Mouse (Mus musculus): ENCODE measurements around the gene Zzz3. TPM values are rescaled to one million over a fixed set of nuclear protein-coding genes. Genes with fewer than 3 reads are reported as not detected.

Gene Zzz3
- polyA plus RNA-seq, 1 experiment from 2014 or later: 34.5 TPM

- no peaks in the 10 kb centered on the region for H3K9me3 ChIP-seq (ENCODE audit: control insufficient read depth, low read length)
- no peaks in the 10 kb centered on the region for H3K27me3 ChIP-seq (ENCODE audit: control insufficient read depth, insufficient read depth, low read length)
- WGBS: 6% methylated on average over 23 of the region's 23 CpGs
- peak; percentile 70 for ATAC-seq (ENCODE audit: insufficient number of reproducible peaks, insufficient read depth, low FRiP score, low read depth)
- H3K4me3 ChIP-seq (ENCODE audit: control insufficient read depth in 1 of 2, insufficient read depth in 1 of 2, low read depth in 1 of 2, low read length in 2 of 2): peak overlapping the region; percentile 46 to 57
- peak overlapping the region; percentile 87 for H3K4me2 ChIP-seq (ENCODE audit: low read length)
- peak overlapping the region; percentile 72 for H3K9ac ChIP-seq (ENCODE audit: low read length)
- peaks cover 9 to 10% of the 10 kb centered on the region in 2 experiments for H3K4me1 ChIP-seq (ENCODE audit: control insufficient read depth in 2 of 2, insufficient read depth in 2 of 2, low read length in 2 of 2)
- H3K36me3 ChIP-seq (ENCODE audit: control insufficient read depth, insufficient read depth, low read length): no peaks in the 10 kb centered on the region
- H3K27ac ChIP-seq (replicated peaks in 1 of 2; ENCODE audit: control insufficient read depth in 1 of 2, insufficient read depth in 1 of 2, low read depth in 2 of 2, low read length in 2 of 2): peak overlapping the region; percentile 50 to 68
Observed at GRCm38 (mm10) chr3:152477796-152478527, 82.7 kb downstream of the Zzz3 start.

DNA sequence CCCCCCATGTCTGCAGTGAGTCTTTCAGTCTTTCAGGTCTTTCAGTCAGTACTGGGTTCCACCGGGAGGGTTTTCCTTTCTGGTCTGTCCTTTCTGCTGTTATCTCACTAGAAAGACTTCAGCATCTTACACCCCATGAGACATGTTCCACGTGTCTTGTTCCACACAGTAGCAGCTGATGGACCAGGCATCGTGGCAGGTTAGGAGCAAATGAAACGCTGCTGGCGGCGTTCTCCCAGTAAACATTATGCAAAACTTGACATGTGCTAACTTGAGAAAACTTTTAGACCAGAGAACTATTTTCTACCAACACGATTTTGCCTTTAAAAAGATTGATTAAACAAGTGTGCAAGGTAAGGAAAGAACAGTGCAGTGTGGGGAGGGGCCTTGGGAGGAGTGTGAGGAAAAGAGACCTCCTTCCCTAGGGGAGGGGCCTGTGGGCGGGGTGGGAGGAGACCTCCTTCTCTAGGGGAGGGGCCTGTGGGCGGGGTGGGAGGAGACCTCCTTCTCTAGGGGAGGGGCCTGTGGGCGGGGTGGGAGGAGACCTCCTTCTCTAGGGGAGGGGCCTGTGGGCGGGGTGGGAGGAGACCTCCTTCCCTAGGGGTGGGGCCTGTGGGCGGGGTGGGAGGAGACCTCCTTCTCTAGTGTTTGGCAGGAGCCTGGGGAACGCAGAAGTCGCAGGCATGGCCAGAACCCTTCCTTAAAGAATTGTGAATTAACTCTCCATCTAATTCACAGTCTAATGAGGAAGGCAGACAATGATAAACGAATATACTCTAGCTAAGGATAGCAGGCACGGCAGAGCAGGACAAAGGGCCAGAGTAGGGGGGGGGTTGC lies 83.5 kb downstream of the Zzz3 start:
- ATAC-seq (ENCODE audit: insufficient number of reproducible peaks, insufficient read depth, low FRiP score, low read depth): peak; percentile 70
- H3K9ac ChIP-seq (ENCODE audit: low read length): peak overlapping the region; percentile 72
- peak overlapping the region; percentile 87 for H3K4me2 ChIP-seq (ENCODE audit: low read length)
- no peaks in the 10 kb centered on the region for H3K9me3 ChIP-seq (ENCODE audit: control insufficient read depth, low read length)
- H3K36me3 ChIP-seq (ENCODE audit: control insufficient read depth, insufficient read depth, low read length): no peaks in the 10 kb centered on the region
- peak overlapping the region; percentile 46 to 57 for H3K4me3 ChIP-seq (ENCODE audit: control insufficient read depth in 1 of 2, insufficient read depth in 1 of 2, low read depth in 1 of 2, low read length in 2 of 2)
- H3K27me3 ChIP-seq (ENCODE audit: control insufficient read depth, insufficient read depth, low read length): no peaks in the 10 kb centered on the region
- 4% methylated on average over 14 of the region's 16 CpGs for WGBS
- H3K27ac ChIP-seq (replicated peaks in 1 of 2; ENCODE audit: control insufficient read depth in 1 of 2, insufficient read depth in 1 of 2, low read depth in 2 of 2, low read length in 2 of 2): peak overlapping the region in 1 of 2 experiments; percentile 68; a peak in 1 of 4 replicates
- H3K4me1 ChIP-seq (ENCODE audit: control insufficient read depth in 2 of 2, insufficient read depth in 2 of 2, low read length in 2 of 2): peaks cover 10% of the 10 kb centered on the region in 2 experiments

GRCm38 (mm10) chr3:152480336-152480735 lies 85.1 kb downstream of the Zzz3 start:
- Histone ChIP-seq H3K4me3 (ENCODE audit: control insufficient read depth in 1 of 2, insufficient read depth in 1 of 2, low read depth in 1 of 2, low read length in 2 of 2) (no peak overlapping the region), H3K9ac (ENCODE audit: low read length) (no peak overlapping the region), H3K27ac (replicated peaks in 1 of 2; ENCODE audit: control insufficient read depth in 1 of 2, insufficient read depth in 1 of 2, low read depth in 2 of 2, low read length in 2 of 2) (no peak overlapping the region), H3K4me1 (ENCODE audit: control insufficient read depth in 2 of 2, insufficient read depth in 2 of 2, low read length in 2 of 2) (peaks cover 13% of the 10 kb centered on the region in 2 experiments), H3K4me2 (ENCODE audit: low read length) (no peak overlapping the region), H3K9me3 (ENCODE audit: control insufficient read depth, low read length) (no peaks in the 10 kb centered on the region), H3K27me3 (ENCODE audit: control insufficient read depth, insufficient read depth, low read length) (no peaks in the 10 kb centered on the region), H3K36me3 (ENCODE audit: control insufficient read depth, insufficient read depth, low read length) (no peaks in the 10 kb centered on the region)
- no peak for ATAC-seq (ENCODE audit: insufficient number of reproducible peaks, insufficient read depth, low FRiP score, low read depth)
- 94% methylated on average over 6 of the region's 6 CpGs for WGBS

GRCm38 (mm10) chr3:152482182-152482581 lies 86.9 kb downstream of the Zzz3 start:
- no peak for ATAC-seq (ENCODE audit: insufficient number of reproducible peaks, insufficient read depth, low FRiP score, low read depth)

DNA sequence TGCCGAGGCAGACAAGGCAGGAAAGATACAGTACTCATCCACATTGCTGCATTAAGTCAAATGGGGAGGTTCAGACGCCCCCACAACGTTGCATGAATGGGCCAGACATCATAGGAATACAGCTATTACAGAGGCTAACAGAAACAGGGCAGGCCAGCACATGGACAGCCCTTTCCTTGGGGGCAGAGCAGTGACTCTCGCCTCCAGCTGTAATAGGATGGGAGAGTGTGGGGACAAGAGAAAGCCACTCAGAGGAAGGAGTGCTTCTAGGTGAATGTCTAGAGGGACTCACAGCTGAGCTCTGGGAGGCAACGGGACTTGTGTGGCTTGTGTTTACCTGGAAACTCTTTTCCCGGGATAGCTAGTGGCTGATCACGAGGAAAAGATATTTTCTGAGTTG lies 88.5 kb downstream of the Zzz3 start:
- Histone ChIP-seq H3K4me1 (ENCODE audit: control insufficient read depth in 2 of 2, insufficient read depth in 2 of 2, low read length in 2 of 2) (peaks cover 14 to 19% of the 10 kb centered on the region in 2 experiments), H3K9me3 (ENCODE audit: control insufficient read depth, low read length) (no peaks in the 10 kb centered on the region), H3K9ac (ENCODE audit: low read length) (no peak overlapping the region), H3K4me2 (ENCODE audit: low read length) (no peak overlapping the region), H3K36me3 (ENCODE audit: control insufficient read depth, insufficient read depth, low read length) (no peaks in the 10 kb centered on the region), H3K4me3 (ENCODE audit: control insufficient read depth in 1 of 2, insufficient read depth in 1 of 2, low read depth in 1 of 2, low read length in 2 of 2) (no peak overlapping the region), H3K27ac (replicated peaks in 1 of 2; ENCODE audit: control insufficient read depth in 1 of 2, insufficient read depth in 1 of 2, low read depth in 2 of 2, low read length in 2 of 2) (no peak overlapping the region), H3K27me3 (ENCODE audit: control insufficient read depth, insufficient read depth, low read length) (no peaks in the 10 kb centered on the region)
- no peak for ATAC-seq (ENCODE audit: insufficient number of reproducible peaks, insufficient read depth, low FRiP score, low read depth)
- WGBS: 38% methylated on average over 7 of the region's 7 CpGs

More at GRCm38 (mm10) chr3:152482182-152482581, 86.9 kb downstream of the Zzz3 start:
- WGBS: 83% methylated on average over 8 of the region's 8 CpGs
- H3K4me2 ChIP-seq (ENCODE audit: low read length): no peak overlapping the region
- peaks cover 13% of the 10 kb centered on the region in 2 experiments for H3K4me1 ChIP-seq (ENCODE audit: control insufficient read depth in 2 of 2, insufficient read depth in 2 of 2, low read length in 2 of 2)
- H3K27ac ChIP-seq (replicated peaks in 1 of 2; ENCODE audit: control insufficient read depth in 1 of 2, insufficient read depth in 1 of 2, low read depth in 2 of 2, low read length in 2 of 2): no peak overlapping the region
- H3K36me3 ChIP-seq (ENCODE audit: control insufficient read depth, insufficient read depth, low read length): no peaks in the 10 kb centered on the region
- no peaks in the 10 kb centered on the region for H3K9me3 ChIP-seq (ENCODE audit: control insufficient read depth, low read length)
- H3K27me3 ChIP-seq (ENCODE audit: control insufficient read depth, insufficient read depth, low read length): no peaks in the 10 kb centered on the region
- no peak overlapping the region for H3K4me3 ChIP-seq (ENCODE audit: control insufficient read depth in 1 of 2, insufficient read depth in 1 of 2, low read depth in 1 of 2, low read length in 2 of 2)
- H3K9ac ChIP-seq (ENCODE audit: low read length): no peak overlapping the region

DNA sequence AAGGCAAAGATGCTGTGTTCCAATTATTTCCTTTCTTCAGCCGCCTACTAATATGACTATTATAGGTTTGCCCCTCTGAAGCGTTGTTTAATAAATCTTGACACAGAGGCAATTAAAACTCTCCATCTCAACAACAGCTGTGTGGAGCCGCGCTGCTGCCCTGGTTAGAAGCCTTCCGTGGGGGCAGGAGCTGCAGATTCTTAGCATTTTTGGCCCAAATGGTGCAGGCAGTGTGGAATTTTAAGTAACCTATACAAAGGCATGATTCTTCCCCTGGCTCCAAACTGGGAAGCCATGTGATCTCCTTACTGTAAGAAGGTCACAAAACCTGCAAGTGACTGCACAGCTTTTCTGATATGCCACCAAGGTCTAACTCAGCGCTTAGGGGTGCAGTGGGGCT lies 88.9 kb downstream of the Zzz3 start:
- H3K36me3 ChIP-seq (ENCODE audit: control insufficient read depth, insufficient read depth, low read length): no peaks in the 10 kb centered on the region
- no peak overlapping the region for H3K27ac ChIP-seq (replicated peaks in 1 of 2; ENCODE audit: control insufficient read depth in 1 of 2, insufficient read depth in 1 of 2, low read depth in 2 of 2, low read length in 2 of 2)
- 41% methylated on average over 6 of the region's 6 CpGs for WGBS
- H3K4me3 ChIP-seq (ENCODE audit: control insufficient read depth in 1 of 2, insufficient read depth in 1 of 2, low read depth in 1 of 2, low read length in 2 of 2): no peak overlapping the region
- no peaks in the 10 kb centered on the region for H3K27me3 ChIP-seq (ENCODE audit: control insufficient read depth, insufficient read depth, low read length)
- ATAC-seq (ENCODE audit: insufficient number of reproducible peaks, insufficient read depth, low FRiP score, low read depth): no peak
- no peaks in the 10 kb centered on the region for H3K9me3 ChIP-seq (ENCODE audit: control insufficient read depth, low read length)
- H3K4me1 ChIP-seq (ENCODE audit: control insufficient read depth in 2 of 2, insufficient read depth in 2 of 2, low read length in 2 of 2): peaks cover 17 to 21% of the 10 kb centered on the region in 2 experiments
- no peak overlapping the region for H3K4me2 ChIP-seq (ENCODE audit: low read length)
- no peak overlapping the region for H3K9ac ChIP-seq (ENCODE audit: low read length)

DNA sequence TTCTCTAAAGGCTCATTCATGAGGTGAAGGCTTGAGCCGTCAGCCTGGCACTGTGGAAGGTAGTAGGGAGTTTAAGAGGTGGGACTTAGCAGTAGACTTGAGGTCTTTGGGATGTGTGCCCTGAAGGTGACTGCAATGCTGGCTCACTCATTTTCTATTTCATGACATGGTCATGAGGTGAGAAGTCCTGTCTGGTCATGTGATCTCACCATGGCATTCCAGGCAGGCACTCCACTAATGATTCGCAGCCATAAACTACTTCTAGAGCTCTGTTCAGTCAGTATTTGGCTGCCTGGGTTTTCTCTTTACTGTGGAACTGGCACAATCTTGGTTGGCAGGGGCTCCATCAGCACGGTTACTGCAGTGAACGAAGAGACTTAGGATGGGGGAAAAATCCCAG lies 93.7 kb downstream of the Zzz3 start:
- peaks cover 22 to 25% of the 10 kb centered on the region in 2 experiments for H3K4me1 ChIP-seq (ENCODE audit: control insufficient read depth in 2 of 2, insufficient read depth in 2 of 2, low read length in 2 of 2)
- no peak for ATAC-seq (ENCODE audit: insufficient number of reproducible peaks, insufficient read depth, low FRiP score, low read depth)
- H3K27ac ChIP-seq (replicated peaks in 1 of 2; ENCODE audit: control insufficient read depth in 1 of 2, insufficient read depth in 1 of 2, low read depth in 2 of 2, low read length in 2 of 2): no peak overlapping the region
- no peak overlapping the region for H3K4me2 ChIP-seq (ENCODE audit: low read length)
- H3K36me3 ChIP-seq (ENCODE audit: control insufficient read depth, insufficient read depth, low read length): no peaks in the 10 kb centered on the region
- H3K9me3 ChIP-seq (ENCODE audit: control insufficient read depth, low read length): no peaks in the 10 kb centered on the region
- no peaks in the 10 kb centered on the region for H3K27me3 ChIP-seq (ENCODE audit: control insufficient read depth, insufficient read depth, low read length)
- 66% methylated on average over 4 of the region's 4 CpGs for WGBS
- no peak overlapping the region for H3K9ac ChIP-seq (ENCODE audit: low read length)
- no peak overlapping the region for H3K4me3 ChIP-seq (ENCODE audit: control insufficient read depth in 1 of 2, insufficient read depth in 1 of 2, low read depth in 1 of 2, low read length in 2 of 2)

All from heart, embryonic 14.5 days (tissue).